9 mouse cellular contexts compared by ENCODE assay signal in genomic region chr4:88727324-88727723, GRCm38 (mm10). TPM values are rescaled to one million over a fixed set of nuclear protein-coding genes. Genes with fewer than 3 reads are reported as not detected.
A peak's percentile ranks its signal among the peaks of the same experiment; 100 is the strongest.
DNase-seq lines count a peak whose midpoint lies in the region; ATAC-seq and TF ChIP-seq lines count a peak whose summit lies in the region.
"Had no signal": no experiment of that assay in that cellular context is flagged by ENCODE, and none has a peak within 500 bp of the region (broad histone marks: within the 10 kb centered on the region; RNA-seq: fewer than 3 reads in every experiment).

No protein-coding gene starts in this region.

- no peak overlapping the region for H3K9ac ChIP-seq in lung, embryonic 14.5 days

- H3K4me2 ChIP-seq in lung, embryonic 14.5 days: no peak overlapping the region

- no peaks in the 10 kb centered on the region for H3K4me1 ChIP-seq in embryonic fibroblast, embryonic 13.5 days (ENCODE audit: control insufficient read depth, insufficient read depth, low read length)
- H3K4me1 ChIP-seq in lung, embryonic 14.5 days (ENCODE audit: insufficient read depth): no peaks in the 10 kb centered on the region
- no peaks in the 10 kb centered on the region for H3K4me1 ChIP-seq in hindbrain, embryonic 10.5 days (replicated peaks)

- 0 out of 2 replicates have a peak, but pooled peaks have one; percentile 26 for TF ChIP-seq CTCF in embryonic fibroblast, embryonic 13.5 days (IDR thresholded peaks at IDR 0.05; ENCODE audit: borderline replicate concordance, insufficient read depth, low read length)
- TF ChIP-seq CTCF in lung, embryonic 14.5 days (IDR thresholded peaks at IDR 0.05; ENCODE audit: low read depth): peak; percentile 78

- WGBS in lung, embryonic 14.5 days: 3% methylated on average over 1 of the region's 1 CpGs
- 5% methylated on average over 1 of the region's 1 CpGs for WGBS in hindbrain, embryonic 10.5 days

- no peak overlapping the region for H3K4me3 ChIP-seq in embryonic fibroblast, embryonic 13.5 days (ENCODE audit: insufficient read depth, low read length)
- no peak overlapping the region for H3K4me3 ChIP-seq in lung, embryonic 14.5 days (ENCODE audit: low read depth, low read length)
- H3K4me3 ChIP-seq in hindbrain, embryonic 10.5 days: no peak overlapping the region

- H3K27me3 ChIP-seq in lung, embryonic 14.5 days (ENCODE audit: insufficient read depth, low read length): no peaks in the 10 kb centered on the region
- no peaks in the 10 kb centered on the region for H3K27me3 ChIP-seq in hindbrain, embryonic 10.5 days (ENCODE audit: insufficient read depth, poor library complexity, severe bottlenecking)

- no peaks in the 10 kb centered on the region for H3K9me3 ChIP-seq in lung, embryonic 14.5 days (ENCODE audit: low read depth, low read length)
- no peaks in the 10 kb centered on the region for H3K9me3 ChIP-seq in hindbrain, embryonic 10.5 days

- TF ChIP-seq POLR2A in embryonic fibroblast, embryonic 13.5 days (IDR thresholded peaks at IDR 0.05; ENCODE audit: low read depth, low read length): no peak

- ATAC-seq in lung, embryonic 14.5 days (ENCODE audit: insufficient read depth): peak; percentile 52; the same call in 1 of the 2 replicates

- intact Hi-C loops in heart, postnatal 14 days (cut with DNase I): loop anchor here (1.0 kb wide), 1 partner anchor 31 kb away; no protein-coding TSS in a partner anchor

- peak; percentile 40 to 55 for DNase-seq in heart, postnatal 14 days
- DNase-seq in heart, adult 8-10 months (ENCODE audit: low spot score): no peak
- DNase-seq in MN1 (ENCODE audit: low spot score): peak; percentile 40
- DNase-seq in lung, embryonic 14.5 days: peak; percentile 72
- peak; percentile 64 for DNase-seq in thymus, postnatal 4 days
- no peak for DNase-seq in hindbrain, embryonic 10.5 days (ENCODE audit: low spot score)
- DNase-seq in layer of hippocampus, adult 11-12 months (ENCODE audit: low spot score): no peak

- H3K36me3 ChIP-seq in lung, embryonic 14.5 days (ENCODE audit: insufficient read depth): no peaks in the 10 kb centered on the region
- H3K36me3 ChIP-seq in hindbrain, embryonic 10.5 days: no peaks in the 10 kb centered on the region

- no peak overlapping the region for H3K27ac ChIP-seq in embryonic fibroblast, embryonic 13.5 days (ENCODE audit: insufficient read depth, low read length)
- 0 out of 2 replicates have a peak overlapping the region, but pooled peaks have one; percentile 15 for H3K27ac ChIP-seq in lung, embryonic 14.5 days (ENCODE audit: low read depth)
- no peak overlapping the region for H3K27ac ChIP-seq in hindbrain, embryonic 10.5 days

RNA-seq across cellular contexts. Expression of gene Klhl9, which starts 5.1 kb away (rescaled TPM):
- total RNA-seq in heart, postnatal 14 days (2021): 10 to 100 TPM; 73.9 to 75.5 TPM
- total RNA-seq in heart, adult 8-10 months (2022): 10 to 100 TPM; 67.8 to 80.5 (median 71.9) TPM
- polyA plus RNA-seq in embryonic fibroblast, embryonic 13.5 days (2011; ENCODE audit: insufficient read length, low read depth, missing spikeins): 103 and 123 TPM in 2 replicates
- polyA plus RNA-seq in lung, embryonic 14.5 days (2014; fragmentation: Nextera tagmentation; extraction: Ambion mirVana): 117 TPM in 2 replicates
- 74.4 and 90.5 TPM in 2 replicates for polyA plus RNA-seq in hindbrain, embryonic 10.5 days (2016; fragmentation: Nextera tagmentation; extraction: Ambion mirVana)

RNA-seq across cellular contexts. Expression of gene Gm26566, which starts 5.7 kb away (rescaled TPM):
- 1 to 10 TPM in 1 of 2 experiments, under 1 TPM in 1; 0.22 to 1.0 TPM for total RNA-seq in heart, postnatal 14 days (2021)
- under 1 TPM; 0.41 to 0.87 (median 0.64) TPM for total RNA-seq in heart, adult 8-10 months (2022)
- not detected in 2 replicates for polyA plus RNA-seq in embryonic fibroblast, embryonic 13.5 days (2011; ENCODE audit: insufficient read length, low read depth, missing spikeins)
- polyA plus RNA-seq in lung, embryonic 14.5 days (2014; fragmentation: Nextera tagmentation; extraction: Ambion mirVana): 1.1 TPM in 2 replicates
- 0.68 and 1.3 TPM in 2 replicates for polyA plus RNA-seq in hindbrain, embryonic 10.5 days (2016; fragmentation: Nextera tagmentation; extraction: Ambion mirVana)

RNA-seq across cellular contexts. Expression of gene Gm13271, which starts 27.3 kb away (rescaled TPM):
- not detected for total RNA-seq in heart, postnatal 14 days (2021)
- not detected for total RNA-seq in heart, adult 8-10 months (2022)
- not detected in 2 replicates for polyA plus RNA-seq in embryonic fibroblast, embryonic 13.5 days (2011; ENCODE audit: insufficient read length, low read depth, missing spikeins)
- not detected in 2 replicates for polyA plus RNA-seq in lung, embryonic 14.5 days (2014; fragmentation: Nextera tagmentation; extraction: Ambion mirVana)
- polyA plus RNA-seq in hindbrain, embryonic 10.5 days (2016; fragmentation: Nextera tagmentation; extraction: Ambion mirVana): not detected in 2 replicates
- polyA plus RNA-seq: intestine, embryonic 14.5 days had no signal

RNA-seq across cellular contexts. Expression of gene Gm13283, which starts 32.6 kb away (rescaled TPM):
- not detected for total RNA-seq in heart, postnatal 14 days (2021)
- not detected for total RNA-seq in heart, adult 8-10 months (2022)
- not detected in 2 replicates for polyA plus RNA-seq in embryonic fibroblast, embryonic 13.5 days (2011; ENCODE audit: insufficient read length, low read depth, missing spikeins)
- 0.27 and 0.33 TPM in 2 replicates for polyA plus RNA-seq in lung, embryonic 14.5 days (2014; fragmentation: Nextera tagmentation; extraction: Ambion mirVana)
- 0.34 TPM in 1 of 2 replicates, not detected in the other for polyA plus RNA-seq in hindbrain, embryonic 10.5 days (2016; fragmentation: Nextera tagmentation; extraction: Ambion mirVana)

RNA-seq across cellular contexts. Expression of gene Ifnab, which starts 36.2 kb away (rescaled TPM):
- not detected for total RNA-seq in heart, postnatal 14 days (2021)
- total RNA-seq in heart, adult 8-10 months (2022): not detected
- not detected in 2 replicates for polyA plus RNA-seq in embryonic fibroblast, embryonic 13.5 days (2011; ENCODE audit: insufficient read length, low read depth, missing spikeins)
- not detected in 2 replicates for polyA plus RNA-seq in lung, embryonic 14.5 days (2014; fragmentation: Nextera tagmentation; extraction: Ambion mirVana)
- not detected in 2 replicates for polyA plus RNA-seq in hindbrain, embryonic 10.5 days (2016; fragmentation: Nextera tagmentation; extraction: Ambion mirVana)
- polyA plus RNA-seq: intestine, embryonic 14.5 days had no signal

Comparison
In these comparisons a context has a peak if more than half of its experiments do, and no peak if none do; other contexts are left out.
1. DNase-seq: peak in heart, postnatal 14 days (2 of 2), MN1 (single experiment), lung, embryonic 14.5 days (single experiment) and thymus, postnatal 4 days (single experiment); none in heart, adult 8-10 months (single experiment), hindbrain, embryonic 10.5 days (single experiment) and layer of hippocampus, adult 11-12 months (single experiment).